Mouse (Mus musculus) neural tube, embryonic 13.5 days (tissue): ENCODE measurements at regions not wholly inside any gene's neighbourhood (a gene's known extent, or its start where the extent isn't known, plus 50 kb on each side); places are given as distances from the start of the nearest gene placed in this dataset.

Experiments
- ATAC-seq: fragments of 200-750 bp; cut with Nextera tagmentation; 2 replicates; pipeline ENCODE4 v1.8.0; 2017; ENCODE audit warnings: low read depth, mild to moderate bottlenecking, moderate TSS enrichment, moderate library complexity
- H3K27ac ChIP-seq: fragments of 300-500 bp; sonication (generic); replicated peaks from 2 replicates; pipeline ENCODE4 v1.5.1; 2015; ENCODE audit warnings: moderate library complexity, mild to moderate bottlenecking, inconsistent platforms
- H3K27me3 ChIP-seq: fragments of 300-500 bp; sonication (generic); 2 replicates; pipeline ENCODE4 v1.6.1; 2015; ENCODE audit warnings: mild to moderate bottlenecking, inconsistent platforms
- H3K36me3 ChIP-seq: fragments of 300-500 bp; sonication (generic); 2 replicates; pipeline ENCODE4 v1.6.1; 2015; ENCODE audit warnings: mild to moderate bottlenecking, inconsistent platforms
- H3K4me1 ChIP-seq: fragments of 300-500 bp; sonication (generic); replicated peaks from 2 replicates; pipeline ENCODE4 v1.6.1; 2015; ENCODE audit warnings: inconsistent platforms
- H3K4me2 ChIP-seq: fragments of 300-500 bp; sonication (generic); 2 replicates; pipeline ENCODE4 v1.6.1; 2015; ENCODE audit warnings: inconsistent platforms, mild to moderate bottlenecking, moderate library complexity
- H3K4me3 ChIP-seq: fragments of 300-500 bp; sonication (generic); 2 replicates; pipeline ENCODE4 v1.5.1; 2015; ENCODE audit warnings: mild to moderate bottlenecking, inconsistent platforms
- H3K9ac ChIP-seq: fragments of 300-500 bp; sonication (generic); 2 replicates; pipeline ENCODE4 v1.6.1; 2015; ENCODE audit warnings: moderate library complexity, mild to moderate bottlenecking, inconsistent platforms
- H3K9me3 ChIP-seq: fragments of 300-500 bp; sonication (generic); 2 replicates; pipeline ENCODE4 v1.6.1; 2016; ENCODE audit warnings: inconsistent platforms
- WGBS: fragments of 180-500 bp; shearing (Covaris S2); methylation state at CpG from one replicate; pipeline ENCODE4 v1.1.7; 2015; 5-methylcytosine and 5-hydroxymethylcytosine counted together

- Histone ChIP-seq H3K27me3 (no peaks in the 10 kb centered on the region), H3K4me1 (no peaks in the 10 kb centered on the region), H3K9me3 (no peaks in the 10 kb centered on the region), H3K9ac (no peak overlapping the region), H3K4me2 (no peak overlapping the region), H3K36me3 (no peaks in the 10 kb centered on the region), H3K27ac (no peak overlapping the region), H3K4me3 (no peak overlapping the region)
- 57% methylated on average over 3 of the region's 3 CpGs for WGBS
- no peak for ATAC-seq
Measured at GRCm38 (mm10) chr13:39256708-39257107, 296.0 kb upstream of the Slc35b3 start.

GRCm38 (mm10) chr13:39255338-39255737 lies 294.7 kb upstream of the Slc35b3 start:
- WGBS = 79% methylated on average over 3 of the region's 3 CpGs
- ATAC-seq = no peak
- H3K9me3 ChIP-seq = no peaks in the 10 kb centered on the region

DNA sequence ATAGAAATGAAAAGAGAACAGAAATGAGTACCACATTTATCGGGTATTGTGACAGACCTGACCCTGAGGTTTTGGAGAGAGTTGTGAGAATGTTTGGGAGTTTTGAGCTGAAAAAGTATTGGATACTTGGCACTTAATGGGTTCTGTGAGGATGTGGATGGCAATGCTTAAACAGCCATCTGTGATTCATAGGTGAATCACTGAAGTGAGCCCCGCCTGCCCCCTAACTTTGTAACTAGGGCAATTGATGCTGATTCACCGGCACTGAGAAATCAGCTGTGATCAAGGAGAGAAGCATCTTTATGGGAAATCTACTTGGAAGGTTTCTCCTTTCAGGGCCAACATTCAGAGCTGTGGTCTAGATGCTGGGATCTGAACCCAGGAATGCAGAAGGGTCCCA lies 291.9 kb upstream of the Slc35b3 start:
- WGBS = 89% methylated on average over 3 of the region's 3 CpGs
- Histone ChIP-seq H3K27ac (no peak overlapping the region), H3K4me1 (no peaks in the 10 kb centered on the region), H3K27me3 (no peaks in the 10 kb centered on the region), H3K4me3 (no peak overlapping the region), H3K9ac (no peak overlapping the region), H3K9me3 (no peaks in the 10 kb centered on the region), H3K36me3 (no peaks in the 10 kb centered on the region), H3K4me2 (no peak overlapping the region)
- ATAC-seq = no peak

More at GRCm38 (mm10) chr13:39255338-39255737, 294.7 kb upstream of the Slc35b3 start:
- Histone ChIP-seq H3K4me2 (no peak overlapping the region), H3K4me1 (no peaks in the 10 kb centered on the region), H3K9ac (no peak overlapping the region), H3K27me3 (no peaks in the 10 kb centered on the region), H3K36me3 (no peaks in the 10 kb centered on the region), H3K27ac (no peak overlapping the region), H3K4me3 (no peak overlapping the region)

DNA sequence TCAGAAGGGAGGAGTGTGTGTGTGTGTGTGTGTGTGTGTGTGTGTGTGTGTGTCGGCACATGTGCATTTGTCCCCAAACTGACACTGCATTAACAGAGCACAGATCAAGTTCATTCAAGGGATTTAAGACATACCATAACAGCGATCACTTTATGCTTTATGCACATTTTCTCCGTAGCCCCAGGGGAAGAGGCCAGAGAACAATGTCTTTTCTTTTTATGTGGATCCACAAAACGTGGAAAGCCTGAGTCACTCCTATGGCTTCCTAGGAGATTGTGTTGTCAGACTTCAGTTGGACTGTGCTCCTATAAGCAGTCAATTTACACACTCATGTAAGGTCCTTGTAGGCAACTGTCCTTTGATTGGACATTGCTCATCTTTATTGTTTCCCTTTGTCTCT lies 289.4 kb upstream of the Slc35b3 start:
- no peak for ATAC-seq
- no peaks in the 10 kb centered on the region for H3K4me1 ChIP-seq
- no peak overlapping the region for H3K4me2 ChIP-seq
- no peaks in the 10 kb centered on the region for H3K27me3 ChIP-seq
- no peaks in the 10 kb centered on the region for H3K36me3 ChIP-seq
- no peak overlapping the region for H3K4me3 ChIP-seq
- no peak overlapping the region for H3K27ac ChIP-seq
- no peaks in the 10 kb centered on the region for H3K9me3 ChIP-seq
- WGBS = 63% methylated on average over 4 of the region's 4 CpGs
- no peak overlapping the region for H3K9ac ChIP-seq

DNA sequence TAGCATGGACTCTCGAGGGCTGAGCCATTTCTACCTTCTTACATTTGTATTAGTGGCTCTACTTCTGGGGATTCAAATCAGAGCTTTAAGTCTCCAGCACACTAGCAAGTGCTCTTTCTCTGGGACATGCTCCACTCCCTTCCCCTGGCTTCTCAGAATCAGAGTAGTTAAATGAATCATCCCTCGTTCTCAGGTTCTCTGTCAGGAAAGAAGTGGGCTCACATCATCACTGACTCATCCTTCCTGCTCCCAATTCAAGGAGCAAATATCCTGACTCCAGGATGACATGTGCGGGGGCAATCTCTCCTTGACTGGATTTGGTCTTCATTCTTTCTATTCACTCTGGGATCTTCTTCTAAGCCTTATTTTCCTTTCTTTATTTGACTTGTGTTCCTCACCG lies 266.2 kb upstream of the Slc35b3 start:
- Histone ChIP-seq H3K27ac (no peak overlapping the region), H3K9me3 (no peaks in the 10 kb centered on the region), H3K36me3 (no peaks in the 10 kb centered on the region), H3K4me2 (no peak overlapping the region), H3K4me1 (no peaks in the 10 kb centered on the region), H3K4me3 (no peak overlapping the region), H3K27me3 (no peaks in the 10 kb centered on the region), H3K9ac (no peak overlapping the region)
- ATAC-seq = no peak
- 88% methylated on average over 4 of the region's 4 CpGs for WGBS

DNA sequence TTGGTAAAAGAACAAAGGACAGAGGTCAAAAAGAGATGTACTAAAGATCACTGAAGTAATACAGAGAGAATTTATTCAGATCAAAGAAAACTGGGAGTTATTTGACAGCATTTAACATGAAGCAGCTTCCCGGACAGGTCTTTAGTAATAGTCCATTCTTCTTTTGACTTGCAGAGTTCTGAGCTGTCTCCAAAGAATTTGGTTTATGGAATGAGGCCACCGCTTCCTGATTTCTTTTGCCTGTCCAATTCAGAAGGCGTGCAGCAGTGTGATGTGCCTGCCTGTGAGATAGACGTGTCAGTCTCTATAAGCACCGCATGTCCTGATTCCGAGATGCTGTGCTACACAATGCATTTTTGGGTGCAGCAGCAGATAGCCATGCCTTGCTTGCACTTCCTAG lies 265.0 kb upstream of the Slc35b3 start:
- Histone ChIP-seq H3K27ac (no peak overlapping the region), H3K4me3 (no peak overlapping the region), H3K4me1 (no peaks in the 10 kb centered on the region), H3K9ac (no peak overlapping the region), H3K9me3 (no peaks in the 10 kb centered on the region), H3K36me3 (no peaks in the 10 kb centered on the region), H3K4me2 (no peak overlapping the region), H3K27me3 (no peaks in the 10 kb centered on the region)
- ATAC-seq = no peak
- 83% methylated on average over 6 of the region's 6 CpGs for WGBS

DNA sequence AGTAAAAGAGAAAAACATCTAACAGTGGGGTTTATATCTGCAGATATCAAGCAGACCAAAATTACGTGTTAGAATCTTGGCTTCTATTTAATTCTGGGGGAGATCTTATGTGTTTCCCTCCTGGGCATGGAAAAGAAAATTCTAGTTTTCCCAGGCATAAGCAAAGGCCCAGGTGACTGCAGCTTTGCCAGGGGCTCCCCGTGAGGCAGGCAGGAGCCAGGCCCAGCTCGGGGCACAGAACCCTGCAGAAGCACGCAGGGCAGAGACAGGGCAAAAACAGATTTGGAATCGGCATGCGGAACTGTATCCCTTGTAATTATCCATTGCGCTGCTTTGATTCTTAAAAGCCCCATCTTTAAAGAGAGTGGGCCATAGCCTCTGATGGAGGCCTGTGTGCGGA lies 250.4 kb upstream of the Slc35b3 start:
- H3K27me3 ChIP-seq = no peaks in the 10 kb centered on the region
- no peak overlapping the region for H3K9ac ChIP-seq
- no peaks in the 10 kb centered on the region for H3K4me1 ChIP-seq
- no peak overlapping the region for H3K4me3 ChIP-seq
- no peak overlapping the region for H3K4me2 ChIP-seq
- 85% methylated on average over 8 of the region's 8 CpGs for WGBS
- H3K36me3 ChIP-seq = no peaks in the 10 kb centered on the region
- H3K27ac ChIP-seq = no peak overlapping the region
- ATAC-seq = no peak
- H3K9me3 ChIP-seq = no peaks in the 10 kb centered on the region

GRCm38 (mm10) chr13:39183715-39184179 lies 223.1 kb upstream of the Slc35b3 start:
- Histone ChIP-seq H3K27me3 (no peaks in the 10 kb centered on the region), H3K4me2 (no peak overlapping the region), H3K27ac (no peak overlapping the region), H3K9me3 (no peaks in the 10 kb centered on the region), H3K36me3 (no peaks in the 10 kb centered on the region), H3K4me3 (no peak overlapping the region), H3K9ac (no peak overlapping the region), H3K4me1 (no peaks in the 10 kb centered on the region)
- WGBS = 38% methylated on average over 2 of the region's 2 CpGs
- no peak for ATAC-seq

GRCm38 (mm10) chr13:39161980-39162379 lies 201.3 kb upstream of the Slc35b3 start:
- H3K4me1 ChIP-seq = no peaks in the 10 kb centered on the region
- H3K36me3 ChIP-seq = no peaks in the 10 kb centered on the region
- H3K27me3 ChIP-seq = no peaks in the 10 kb centered on the region
- no peak overlapping the region for H3K4me3 ChIP-seq
- 31% methylated on average over 2 of the region's 2 CpGs for WGBS
- no peak overlapping the region for H3K27ac ChIP-seq
- no peak overlapping the region for H3K9ac ChIP-seq
- peak; percentile 27; the same call in 1 of the 2 replicates for ATAC-seq
- no peaks in the 10 kb centered on the region for H3K9me3 ChIP-seq
- no peak overlapping the region for H3K4me2 ChIP-seq

DNA sequence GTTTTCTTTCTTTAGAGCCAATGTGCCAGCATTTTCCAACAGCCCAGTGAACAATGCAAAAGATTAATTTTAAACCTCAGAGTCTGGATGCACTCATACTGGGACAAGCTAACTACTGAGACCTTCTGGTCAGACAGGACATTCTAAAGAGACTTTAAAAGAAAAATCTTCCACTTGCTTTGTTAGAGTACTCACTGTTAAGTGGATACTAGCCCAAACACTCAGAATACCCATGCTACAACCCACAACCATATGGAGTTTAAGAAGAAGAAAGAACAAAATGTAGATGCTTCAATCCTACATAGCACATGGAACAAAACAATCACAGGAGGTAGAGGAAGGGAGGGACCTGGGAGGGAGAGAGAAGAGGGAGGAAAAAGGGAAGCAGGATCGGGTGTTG lies 167.3 kb upstream of the Slc35b3 start:
- 75% methylated on average over 1 of the region's 1 CpGs for WGBS
- no peak overlapping the region for H3K4me3 ChIP-seq
- H3K4me1 ChIP-seq = no peaks in the 10 kb centered on the region
- H3K9me3 ChIP-seq = no peaks in the 10 kb centered on the region
- H3K4me2 ChIP-seq = no peak overlapping the region
- H3K9ac ChIP-seq = no peak overlapping the region
- H3K36me3 ChIP-seq = no peaks in the 10 kb centered on the region
- no peak overlapping the region for H3K27ac ChIP-seq
- H3K27me3 ChIP-seq = no peaks in the 10 kb centered on the region
- no peak for ATAC-seq

GRCm38 (mm10) chr13:39092058-39092457 lies 131.4 kb upstream of the Slc35b3 start:
- ATAC-seq = no peak
- H3K9me3 ChIP-seq = no peaks in the 10 kb centered on the region
- no peak overlapping the region for H3K9ac ChIP-seq
- no peaks in the 10 kb centered on the region for H3K36me3 ChIP-seq
- 93% methylated on average over 2 of the region's 2 CpGs for WGBS
- H3K4me2 ChIP-seq = no peak overlapping the region
- H3K4me1 ChIP-seq = no peaks in the 10 kb centered on the region
- H3K4me3 ChIP-seq = no peak overlapping the region
- no peaks in the 10 kb centered on the region for H3K27me3 ChIP-seq
- no peak overlapping the region for H3K27ac ChIP-seq

DNA sequence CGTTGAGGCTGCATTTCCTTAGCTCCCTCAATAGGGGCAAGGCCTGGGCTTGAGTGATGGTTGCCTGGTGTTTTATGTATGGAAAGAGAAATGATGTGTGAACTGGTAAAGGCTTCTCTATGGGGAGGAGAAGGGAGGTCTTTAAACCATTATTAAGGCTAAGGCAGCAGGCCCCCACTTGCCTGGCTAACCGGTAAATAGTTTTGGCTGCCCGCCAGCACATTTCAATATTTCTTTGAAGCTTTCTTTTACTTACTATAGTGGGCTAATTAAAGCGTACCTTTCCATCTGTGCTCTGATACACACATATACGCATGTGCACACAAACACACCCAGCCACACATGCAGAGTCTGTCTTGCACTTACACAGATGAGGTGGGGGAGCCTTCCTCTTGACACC lies 123.9 kb upstream of the Slc35b3 start:
- 36% methylated on average over 5 of the region's 5 CpGs for WGBS
- Histone ChIP-seq H3K4me2 (no peak overlapping the region), H3K9ac (no peak overlapping the region), H3K4me1 (peaks cover 8% of the 10 kb centered on the region; the same call in 1 of the 2 replicates), H3K9me3 (no peaks in the 10 kb centered on the region), H3K27ac (no peak overlapping the region), H3K36me3 (no peaks in the 10 kb centered on the region), H3K4me3 (no peak overlapping the region), H3K27me3 (no peaks in the 10 kb centered on the region)
- ATAC-seq = peak; percentile 74

GRCm38 (mm10) chr13:39074211-39074610 lies 113.5 kb upstream of the Slc35b3 start:
- WGBS = 69% methylated on average over 2 of the region's 2 CpGs
- no peak for ATAC-seq
- no peaks in the 10 kb centered on the region for H3K9me3 ChIP-seq

More at GRCm38 (mm10) chr13:39074211-39074610, 113.5 kb upstream of the Slc35b3 start:
- Histone ChIP-seq H3K9ac (no peak overlapping the region), H3K4me3 (no peak overlapping the region), H3K4me1 (no peaks in the 10 kb centered on the region), H3K36me3 (no peaks in the 10 kb centered on the region), H3K4me2 (no peak overlapping the region), H3K27ac (no peak overlapping the region), H3K27me3 (no peaks in the 10 kb centered on the region)
